Mouse (Mus musculus): ENCODE measurements at regions not wholly inside any gene's neighbourhood (a gene's known extent, or its start where the extent isn't known, plus 50 kb on each side); places are given as distances from the start of the nearest gene placed in this dataset.

DNA sequence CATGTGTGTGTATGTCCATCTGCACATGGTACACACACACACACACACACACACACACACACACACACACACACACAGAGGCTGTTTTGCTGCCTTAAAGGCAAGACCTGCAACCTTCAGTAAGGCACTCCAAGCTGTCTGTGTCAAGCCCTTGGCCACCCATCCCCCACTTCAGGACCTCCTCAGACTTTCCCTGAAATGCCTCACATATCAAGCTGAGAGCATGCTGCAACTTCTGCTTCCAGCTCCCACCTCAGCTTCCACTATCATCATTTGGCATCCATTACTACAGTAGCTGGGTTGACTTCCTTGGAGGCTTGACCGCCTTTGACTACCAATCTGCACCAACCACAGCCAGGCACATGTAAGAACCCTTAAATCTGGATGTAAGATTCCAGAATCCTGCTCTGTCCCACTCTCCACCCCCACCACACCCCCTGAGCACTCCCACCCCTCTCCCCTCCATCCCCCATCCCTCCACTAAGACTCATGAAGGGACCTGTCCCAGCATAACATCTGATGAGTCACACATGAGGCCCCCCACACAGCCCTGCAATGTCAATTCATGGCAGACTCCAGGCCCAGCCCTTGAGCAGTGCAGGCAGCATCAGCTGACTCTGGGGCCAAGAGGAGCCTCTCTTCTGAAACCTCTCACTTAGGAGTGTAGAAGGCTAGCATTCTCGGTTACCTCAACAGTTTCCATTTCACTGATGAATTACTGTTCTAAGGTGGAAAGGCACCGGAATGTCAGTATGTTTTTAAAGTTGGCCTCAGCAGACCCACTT, 196.8 kb upstream of the Dio3 start:
- no peak for DNase-seq (ENCODE audit: low spot score)

DNA sequence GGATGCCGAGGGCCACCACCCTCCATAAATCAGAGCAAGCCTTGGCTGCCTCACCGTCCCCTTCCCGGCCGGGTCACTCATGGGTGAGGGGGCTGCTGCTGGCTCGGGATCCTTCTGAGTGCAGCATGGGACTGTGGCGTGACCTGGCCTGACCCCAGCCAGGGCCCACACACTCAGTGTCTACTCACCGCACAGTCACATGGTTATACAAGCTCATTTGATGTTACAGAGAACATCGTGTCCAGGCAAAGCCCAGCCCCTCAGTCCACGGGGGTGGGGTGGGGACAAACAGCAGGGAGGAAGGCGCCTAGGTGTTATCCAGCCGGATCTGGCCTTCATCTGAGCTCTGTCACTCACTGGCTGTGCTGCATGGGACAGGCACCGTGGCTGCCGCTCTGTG, 195.9 kb upstream of the Dio3 start:
- no peak for DNase-seq (ENCODE audit: low spot score)

DNA sequence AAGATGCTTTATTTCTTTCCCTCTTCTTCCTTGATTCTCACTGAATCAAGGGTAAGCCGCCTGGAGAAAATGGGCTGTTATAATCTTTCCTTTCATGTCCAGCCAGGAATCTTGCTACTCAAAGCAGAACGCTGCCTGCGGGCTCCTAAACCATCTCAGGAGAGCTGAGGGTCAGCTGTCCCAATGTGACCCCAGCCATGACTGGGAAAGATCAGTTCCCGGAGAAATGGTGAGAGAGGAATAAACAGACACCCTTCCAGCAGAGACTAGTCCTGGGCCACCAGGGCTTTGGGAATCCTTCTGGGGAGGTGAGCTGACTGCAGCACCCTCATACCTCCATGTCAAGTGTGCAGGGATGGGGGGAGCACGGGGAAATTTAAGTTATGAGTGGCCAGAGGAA, 195.4 kb upstream of the Dio3 start:
- DNase-seq (ENCODE audit: low spot score), result no peak

DNA sequence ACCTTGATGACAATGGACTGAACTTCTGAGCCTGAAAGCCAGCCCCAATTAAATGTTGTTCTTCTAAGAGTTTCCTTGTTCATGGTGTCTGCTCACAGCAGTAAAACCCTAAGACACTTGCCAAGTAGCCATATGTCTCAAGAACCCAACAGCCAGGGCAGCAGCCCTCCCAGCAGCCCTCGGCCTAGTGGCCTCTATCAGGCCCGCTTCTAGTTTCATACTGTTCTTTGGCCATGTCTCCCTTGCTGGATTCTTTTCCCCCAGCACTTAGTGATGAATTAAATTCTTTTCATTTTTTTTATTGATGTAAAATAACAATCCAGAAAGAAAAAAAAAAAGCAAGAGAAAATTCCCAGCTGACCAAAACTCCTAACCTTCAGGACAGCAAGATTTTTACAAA, 191.9 kb upstream of the Dio3 start:
- DNase-seq (ENCODE audit: low spot score), result no peak

DNA sequence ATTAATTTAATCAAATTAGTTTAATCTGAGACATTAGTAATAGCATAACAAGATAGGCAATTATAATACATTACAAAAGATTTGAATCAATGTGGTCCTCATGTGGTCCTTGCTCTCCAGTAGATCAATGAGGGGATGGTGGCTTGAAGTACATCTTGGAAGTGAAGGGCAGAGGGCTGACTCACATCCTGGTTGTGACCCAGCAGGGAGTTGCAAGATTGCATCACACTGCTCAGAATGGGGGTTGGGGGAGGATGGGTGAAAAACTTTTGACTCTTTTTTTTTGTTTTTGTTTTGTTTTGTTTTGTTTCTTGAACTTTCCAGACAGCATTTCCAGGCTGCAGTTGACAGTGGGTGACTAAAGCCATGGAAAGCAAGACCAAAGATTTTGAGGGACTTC, 191.1 kb upstream of the Dio3 start:
- DNase-seq (ENCODE audit: low spot score), result no peak

DNA sequence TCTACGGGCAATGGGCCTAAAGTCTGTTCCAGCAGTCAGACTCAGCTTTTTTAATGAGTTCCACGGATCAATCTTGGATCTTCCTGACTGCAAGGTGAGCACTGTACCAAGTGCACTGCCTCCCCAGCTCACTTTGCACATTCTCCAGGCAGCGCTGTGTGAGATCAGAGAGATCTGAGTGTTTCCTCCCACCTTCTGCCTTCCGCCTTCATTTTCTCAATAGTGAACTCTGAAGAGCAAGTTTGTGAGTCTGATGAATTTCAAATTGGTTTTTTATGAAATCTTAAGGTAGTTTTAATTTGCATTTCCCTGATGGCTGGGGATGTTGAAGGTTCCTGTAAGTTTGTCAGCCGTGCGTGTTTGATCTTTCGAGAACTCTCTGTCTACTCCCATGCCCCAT, 176.7 kb upstream of the Dio3 start:
- peak; percentile 12 for DNase-seq (ENCODE audit: low spot score)

DNA sequence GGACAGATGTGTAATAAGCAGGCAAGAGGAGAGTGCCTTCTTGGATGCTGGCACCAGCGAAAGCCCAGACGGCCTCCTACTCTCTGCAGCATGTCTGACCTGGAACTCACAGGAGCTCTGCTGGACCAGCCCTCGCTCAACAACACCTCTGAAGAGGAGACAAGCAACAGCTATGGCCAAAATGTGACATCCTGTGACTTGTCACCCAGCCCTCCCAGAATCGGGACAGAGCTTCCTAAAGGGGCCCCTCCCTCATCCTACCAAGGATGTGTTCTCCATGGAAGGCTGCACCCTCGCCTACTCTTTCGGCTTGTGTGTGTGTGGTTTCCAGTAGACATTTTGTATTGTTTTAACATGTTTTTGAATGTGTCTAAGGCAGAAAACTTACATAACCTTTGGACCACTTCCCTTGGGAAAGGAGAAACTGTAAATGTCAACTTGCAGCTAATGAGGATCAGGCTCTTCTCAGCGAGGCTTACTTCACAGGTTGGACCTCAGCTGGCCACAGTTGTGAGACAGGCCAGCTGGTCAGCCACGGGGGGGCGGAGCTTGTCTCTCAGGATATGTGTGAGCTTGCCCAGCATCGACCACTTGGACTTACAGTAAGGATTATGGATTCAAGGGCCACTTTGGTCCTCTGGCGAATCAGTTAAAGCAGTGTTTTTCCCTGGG, 166.7 kb upstream of the Dio3 start:
- no peak for DNase-seq (ENCODE audit: low spot score)

DNA sequence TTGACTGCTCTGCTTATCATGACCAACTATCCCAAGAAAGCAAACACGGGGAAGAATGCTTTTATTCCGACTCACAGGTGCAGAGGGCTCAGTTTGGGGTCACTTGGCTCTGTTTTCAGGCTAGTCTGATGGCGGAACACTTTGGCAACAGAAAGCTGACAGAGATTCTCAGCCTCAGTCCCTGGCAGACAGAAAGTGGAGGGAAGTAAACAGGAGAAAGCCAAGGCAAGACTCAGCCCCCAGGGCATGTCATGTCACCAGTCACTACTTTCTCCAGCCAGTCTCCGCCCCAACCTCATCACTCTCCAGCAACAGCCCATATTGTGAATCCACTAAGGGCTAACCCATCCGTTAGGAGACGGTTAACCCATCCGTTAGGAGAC, 166.2 kb upstream of the Dio3 start:
- DNase-seq (ENCODE audit: low spot score), result no peak

DNA sequence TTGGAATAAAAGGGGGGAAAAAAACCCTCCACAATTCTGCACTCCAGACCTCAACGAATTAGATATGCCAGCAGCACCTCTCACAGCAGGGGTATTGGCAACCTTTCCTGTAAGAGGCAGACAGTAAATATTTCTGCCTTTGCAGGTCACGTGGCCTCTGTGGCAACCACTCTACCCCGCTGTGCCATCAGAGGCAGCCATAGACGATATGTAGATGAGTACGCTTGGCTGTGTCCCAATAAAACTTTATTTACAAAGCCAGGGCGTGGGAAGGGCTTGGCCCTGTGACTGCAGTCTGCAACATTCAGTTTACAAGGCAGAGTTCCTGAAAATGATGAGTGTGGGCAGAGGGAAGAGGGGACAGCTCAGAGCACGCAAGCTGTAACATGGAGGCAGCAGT, 158.7 kb upstream of the Dio3 start:
- no peak for DNase-seq (ENCODE audit: low spot score)

DNA sequence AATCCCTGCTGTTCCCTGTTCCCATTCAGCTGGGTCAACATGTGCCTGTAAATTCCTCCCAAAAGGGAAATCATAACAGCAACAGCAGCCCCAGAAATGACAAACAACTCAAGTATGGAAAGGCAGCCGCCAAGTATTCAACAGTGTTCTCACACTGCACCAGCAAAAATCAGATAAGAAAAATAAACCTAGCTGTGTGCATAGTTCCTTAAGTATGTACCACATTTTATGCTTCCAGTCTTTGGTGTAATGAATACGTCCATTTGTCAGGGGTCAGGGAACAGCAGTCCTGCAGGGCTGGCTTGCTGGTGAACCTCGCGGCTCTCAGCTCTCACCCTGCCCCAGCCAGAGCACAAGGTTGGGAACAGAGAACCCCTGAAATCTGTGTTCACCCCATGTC, 155.9 kb upstream of the Dio3 start:
- DNase-seq (ENCODE audit: low spot score), result no peak

DNA sequence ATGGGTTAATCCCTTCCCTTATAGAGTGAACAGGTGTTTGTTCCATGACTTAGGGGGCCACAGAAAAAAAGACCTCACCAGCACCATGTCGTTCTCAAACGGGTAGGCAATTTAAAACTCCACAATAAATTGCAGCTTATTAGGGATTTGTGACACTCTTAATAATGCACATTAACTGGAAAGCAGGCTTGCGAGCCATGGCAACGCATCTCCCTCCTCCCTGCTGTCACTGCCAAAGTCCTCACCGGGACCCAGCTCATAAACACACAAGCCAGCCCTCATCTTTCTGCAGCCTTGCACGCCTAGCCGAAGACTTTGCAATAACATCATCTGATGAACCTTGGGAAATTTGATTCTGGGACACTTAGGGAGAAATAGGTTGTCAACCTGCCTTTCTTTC, 152.3 kb upstream of the Dio3 start:
- DNase-seq (ENCODE audit: low spot score), result no peak

DNA sequence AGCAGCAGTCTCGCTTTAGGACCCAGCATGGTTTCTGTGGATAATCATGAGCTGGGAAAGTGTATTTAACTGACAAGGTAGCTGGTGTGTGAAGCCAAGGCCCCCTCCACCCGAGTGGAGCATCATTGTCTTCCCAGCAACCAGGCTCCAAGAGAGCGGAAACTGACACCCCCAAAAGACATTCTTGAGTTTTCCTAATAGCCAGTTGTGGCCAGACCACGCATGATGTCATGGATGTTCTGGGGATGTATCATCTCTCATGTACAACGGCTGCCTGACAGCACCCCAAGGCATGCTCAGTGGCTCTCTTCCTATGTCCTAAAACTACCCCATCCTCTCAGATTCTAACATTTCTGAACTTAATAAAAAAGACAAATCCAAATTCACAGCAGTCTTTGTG, 133.5 kb upstream of the Dio3 start:
- no peak for DNase-seq (ENCODE audit: low spot score)

DNA sequence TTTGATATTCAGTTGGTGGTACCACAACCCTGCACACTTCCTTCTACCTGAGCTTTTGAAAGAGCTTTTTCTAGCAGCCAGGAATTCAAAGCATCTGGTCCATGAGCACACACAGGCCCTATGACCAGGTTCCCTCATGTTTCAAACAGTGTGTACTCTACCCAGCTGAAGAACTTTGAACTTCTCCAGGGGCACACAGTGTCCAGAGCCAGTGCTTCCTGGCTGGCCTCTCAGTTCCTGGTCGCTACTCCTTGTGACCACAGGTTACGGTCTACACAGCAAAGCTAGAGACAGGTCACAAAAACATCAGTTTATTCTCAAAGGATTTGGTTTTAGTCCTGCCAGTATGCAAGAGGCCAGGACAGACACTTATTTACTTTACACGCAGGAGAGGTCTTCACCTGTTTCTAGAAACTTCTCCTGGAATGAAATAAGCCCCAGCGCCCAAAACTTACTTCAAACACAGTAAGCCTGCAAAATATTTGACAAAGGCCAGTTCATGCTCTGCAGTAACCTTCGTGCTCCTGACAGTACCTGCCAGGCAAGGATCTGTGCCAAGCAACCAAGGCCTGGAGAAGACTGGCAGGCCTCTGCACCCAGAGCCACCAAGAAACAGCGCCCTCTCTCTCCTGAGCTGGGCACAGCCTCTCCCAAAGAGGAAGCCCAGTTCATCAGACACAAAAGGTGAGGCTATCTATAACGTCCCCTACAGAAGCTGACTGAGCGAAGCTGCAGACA, 124.5 kb upstream of the Dio3 start:
- DNase-seq (ENCODE audit: low spot score), result no peak

DNA sequence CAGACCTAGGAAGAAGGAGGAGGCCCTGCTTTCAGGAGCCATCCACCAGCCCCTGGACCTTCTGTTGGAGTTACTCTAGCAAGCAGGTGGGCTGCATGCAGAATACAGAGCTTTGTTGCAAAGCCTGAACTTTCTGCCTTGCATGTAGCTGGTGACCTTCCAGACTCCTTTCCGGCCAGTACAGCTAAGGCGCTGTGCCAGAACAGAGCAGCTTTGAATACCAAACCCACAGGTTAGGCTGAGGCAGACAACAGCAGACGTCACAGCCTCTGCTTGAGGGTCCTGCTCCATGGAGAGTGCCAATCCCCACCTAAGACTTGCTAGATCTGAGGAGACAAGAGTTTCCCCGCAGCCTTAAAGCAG, 123.9 kb upstream of the Dio3 start:
- DNase-seq (ENCODE audit: low spot score), result no peak

DNA sequence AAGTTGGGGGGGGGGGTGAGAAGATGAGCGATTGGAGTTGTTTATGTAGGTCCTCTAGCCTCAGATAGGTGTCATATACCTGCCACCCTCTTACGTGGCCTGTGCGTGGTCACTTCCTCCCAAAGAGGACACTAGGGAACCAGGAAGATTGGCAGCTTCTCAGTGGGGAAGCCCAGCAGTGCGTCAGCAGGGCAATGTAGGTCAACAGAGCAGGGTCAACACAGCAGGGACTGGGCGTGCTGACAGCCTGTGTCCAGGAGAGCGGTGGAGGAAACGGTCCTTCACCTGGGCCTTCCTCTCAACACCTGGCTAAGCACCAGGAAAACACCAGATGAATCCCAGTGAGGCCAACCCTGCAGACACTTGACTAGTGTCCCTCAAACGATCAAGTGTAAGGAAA, 122.4 kb upstream of the Dio3 start:
- no peak for DNase-seq (ENCODE audit: low spot score)

DNA sequence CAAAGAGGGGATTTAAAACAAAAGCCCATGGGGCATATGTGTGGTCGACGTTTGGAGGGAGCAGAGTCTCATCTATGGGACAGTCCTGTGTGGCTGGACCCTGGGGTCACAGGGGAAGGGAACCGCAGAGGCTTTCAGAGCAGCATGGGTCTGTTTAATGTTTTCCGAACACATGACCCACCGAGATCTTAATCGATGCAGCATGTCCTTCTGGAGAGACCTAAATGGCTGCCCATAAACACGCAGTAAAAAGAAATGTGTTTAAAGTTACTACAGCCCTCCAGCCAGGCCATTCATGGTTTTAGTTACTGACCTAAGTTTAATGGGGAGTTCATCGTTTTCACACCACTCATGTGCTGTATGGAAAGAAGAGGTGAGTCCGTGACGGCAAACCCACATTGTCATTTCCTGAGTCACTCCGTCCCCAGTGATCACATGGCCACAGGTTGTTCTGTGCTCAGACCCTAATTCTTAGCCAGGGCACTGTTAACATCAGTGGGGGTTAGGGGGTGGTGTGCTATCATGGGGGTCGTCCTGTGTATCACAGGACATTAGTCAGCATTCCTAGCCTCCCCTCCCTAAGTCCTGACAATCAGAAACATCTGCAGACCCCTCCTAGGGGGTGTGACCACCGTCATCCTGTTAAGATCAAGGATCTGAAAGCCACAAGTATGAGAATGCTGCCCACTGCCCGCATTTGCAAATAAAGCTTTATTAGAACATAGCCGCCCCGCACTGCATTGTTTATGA, 120.7 kb upstream of the Dio3 start:
- DNase-seq (ENCODE audit: low spot score), result no peak

DNA sequence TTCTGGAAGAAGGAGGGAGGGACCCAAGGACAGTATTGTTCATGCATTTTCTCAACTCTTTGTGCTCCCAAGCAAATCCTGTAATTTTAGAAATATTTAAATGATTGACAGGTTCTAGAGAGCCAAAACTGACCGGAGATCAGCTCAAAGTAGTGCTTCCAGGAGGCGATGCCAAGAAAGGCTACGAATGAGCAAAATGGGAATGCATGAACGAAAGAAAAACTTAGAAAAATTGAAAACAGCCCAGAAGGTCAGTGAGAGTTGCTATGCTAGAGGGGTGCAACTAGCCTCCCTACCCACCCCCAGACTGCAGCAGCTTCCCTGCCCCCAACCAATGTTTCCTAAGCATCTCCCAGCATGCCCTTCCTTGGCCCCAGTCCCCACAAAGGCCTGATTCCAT, 117.6 kb upstream of the Dio3 start:
- DNase-seq (ENCODE audit: low spot score), result no peak

DNA sequence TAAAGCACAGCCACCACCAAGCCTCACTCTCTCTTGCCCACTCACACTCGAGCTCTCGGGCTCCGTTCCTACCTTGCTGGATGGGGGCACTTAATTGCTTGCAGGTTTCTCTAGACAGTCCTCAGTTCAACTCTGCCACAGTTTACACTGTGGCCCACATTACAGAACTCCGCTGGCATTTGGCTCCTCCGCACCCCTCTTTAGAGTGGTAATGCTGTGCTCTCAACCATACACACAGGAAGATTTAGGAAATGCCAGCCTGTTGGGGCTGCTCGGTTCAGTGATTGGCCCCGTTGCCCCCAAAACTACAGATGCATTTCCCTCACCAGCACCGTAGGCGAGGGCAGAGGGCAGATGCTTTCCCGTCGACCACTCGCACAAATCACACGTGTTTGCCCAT, 113.4 kb upstream of the Dio3 start:
- no peak for DNase-seq (ENCODE audit: low spot score)

DNA sequence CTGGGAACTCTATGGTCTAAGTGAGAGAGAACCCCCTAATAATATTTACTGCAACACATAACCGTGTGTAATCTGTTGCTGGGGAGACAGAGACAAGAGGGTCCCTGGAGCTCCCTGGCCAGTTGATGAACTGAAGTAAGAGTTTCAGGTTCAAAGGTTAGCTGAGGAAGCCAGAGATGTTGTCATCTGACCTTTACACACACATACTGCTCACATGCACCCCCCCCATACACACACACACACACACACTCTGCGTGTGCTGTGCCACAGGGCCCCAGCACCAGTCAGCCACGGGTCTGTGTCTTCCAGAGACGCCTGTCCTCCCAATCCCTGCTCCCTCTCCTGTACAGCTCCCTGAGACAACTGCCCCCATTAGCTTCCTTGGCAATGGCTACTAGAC, 110.5 kb upstream of the Dio3 start:
- no peak for DNase-seq (ENCODE audit: low spot score)

DNA sequence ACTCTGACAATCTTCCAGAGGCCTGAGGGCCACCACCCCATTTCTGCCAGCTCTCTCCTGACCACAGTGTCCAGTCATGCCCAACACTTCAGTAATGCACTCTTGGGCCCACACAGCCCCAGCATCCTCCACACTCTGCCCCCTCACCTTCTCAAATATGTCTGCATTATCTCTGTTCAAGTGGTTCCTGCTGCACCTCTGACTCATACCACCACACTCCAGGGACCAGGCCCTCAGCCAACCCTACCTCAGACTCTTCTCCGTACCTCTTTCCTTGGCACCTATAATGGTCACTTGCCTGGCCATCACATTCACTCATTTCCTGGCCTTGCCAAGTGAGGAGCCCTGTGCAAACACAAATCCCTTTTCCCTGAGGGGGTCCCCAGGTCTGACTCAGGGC, 109.6 kb upstream of the Dio3 start:
- DNase-seq (ENCODE audit: low spot score), result no peak

DNA sequence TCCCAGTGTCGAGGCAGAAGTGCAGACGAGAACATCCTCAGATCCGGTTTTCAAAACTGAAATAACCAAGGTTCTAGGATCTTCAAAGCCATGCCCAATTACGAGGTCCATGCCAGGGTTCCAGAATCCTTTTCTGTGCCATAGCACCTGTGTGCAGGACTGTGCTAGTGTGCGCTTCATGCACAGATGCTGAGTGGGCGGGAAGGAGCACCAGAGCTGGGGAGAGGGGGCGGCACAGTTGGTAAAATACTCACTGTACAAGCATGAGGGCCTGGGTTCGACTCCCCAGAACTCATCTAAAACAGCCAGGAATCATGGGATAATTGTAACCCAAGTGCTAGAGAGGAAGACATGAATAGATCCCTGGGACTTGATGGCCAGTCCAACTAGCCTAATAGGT, 108.4 kb upstream of the Dio3 start:
- DNase-seq (ENCODE audit: low spot score), result no peak

DNA sequence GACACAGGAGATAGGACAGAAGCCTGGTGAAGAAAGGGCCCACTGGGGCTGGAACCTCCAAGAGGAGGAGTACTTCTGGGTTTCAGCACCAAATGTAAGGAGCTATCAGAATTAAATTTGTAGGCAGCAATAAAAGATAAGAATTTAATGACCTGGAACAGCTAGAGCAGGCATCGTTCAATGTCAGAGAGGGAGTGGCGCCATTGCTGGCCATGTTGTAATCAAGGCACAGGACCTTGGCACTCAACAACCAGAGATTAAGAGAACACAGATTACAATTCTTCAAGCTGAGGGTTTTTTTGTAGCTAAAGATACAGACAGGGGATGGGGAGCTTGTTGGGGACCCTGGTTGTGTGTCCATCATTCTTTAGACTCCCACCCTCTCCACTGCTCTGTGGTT, 101.0 kb upstream of the Dio3 start:
- no peak for DNase-seq (ENCODE audit: low spot score)

DNA sequence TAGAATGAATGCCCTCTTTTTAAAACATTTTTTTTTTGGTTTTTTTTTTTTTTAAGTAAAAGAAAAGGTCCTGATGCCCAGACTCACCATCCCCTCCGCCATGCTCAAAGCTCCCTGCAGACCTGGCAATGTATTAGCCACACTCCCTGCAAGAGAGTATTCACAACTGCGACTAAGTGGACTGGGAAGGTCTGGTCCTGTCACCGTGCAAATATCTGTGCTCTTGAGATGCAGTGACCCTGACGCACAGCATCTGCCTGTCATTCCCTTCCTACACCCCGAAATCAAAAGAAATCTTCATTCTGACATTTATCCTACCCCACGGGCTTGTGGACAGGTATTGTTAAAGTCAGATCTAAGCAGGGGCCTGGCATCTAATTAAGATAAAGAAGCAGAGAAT, 95.4 kb upstream of the Dio3 start:
- no peak for DNase-seq (ENCODE audit: low spot score)
